Mouse (Mus musculus) megakaryocyte progenitor cell, adult 5-6 weeks (primary cell): Measurements from ENCODE around the gene Gstm4. TPM values are rescaled to one million over a fixed set of nuclear protein-coding genes. Genes with fewer than 3 reads are reported as not detected.

Experiments
- ATAC-seq: replicated peaks from 2 replicates; pipeline ENCODE4 v1.8.0; 2016; ENCODE audit warnings: mild to moderate bottlenecking, moderate TSS enrichment, inconsistent platforms; ENCODE audit not compliant: poor library complexity
- total RNA-seq, 2 experiments: library from RNA; stranded (forward) in 1 of 2; stranded (reverse) in 1 of 2; fragments of 157-497, 149-512 nt in 1 of 2; fragments of 200-1000 nt in 1 of 2; gene quantifications; 2 replicates each; pipeline versions ENCODE4 v1.2.3 to v1.2.4; 2015 to 2017

The Gstm4 gene
- total RNA-seq (2015), result 12.5 and 15.8 TPM in 2 replicates
- total RNA-seq (2017), result 15.1 and 22.1 TPM in 2 replicates

- ATAC-seq, result peak; percentile 96
These were observed at the start of gene Gstm4 for GRCm38 (mm10) chr3:108044394-108045140. Gene Gstm4 (minus strand): TSS chr3:108044894.

- ATAC-seq, result no peak
These were observed 49.5 kb upstream of the Gstm4 start for GRCm38 (mm10) chr3:108094146-108094545.

- peak; percentile 8 for ATAC-seq
These were observed 48.6 kb upstream of the Gstm4 start for GRCm38 (mm10) chr3:108093306-108093705.

- no peak for ATAC-seq
These were observed 47.9 kb upstream of the Gstm4 start, which contains the start of gene Gnat2 for GRCm38 (mm10) chr3:108092536-108093115. Gene Gnat2 (plus strand): TSS chr3:108092789.

- ATAC-seq, result no peak
These were observed 47.3 kb upstream of the Gstm4 start for GRCm38 (mm10) chr3:108092030-108092429.

GRCm38 (mm10) chr3:108090561-108090960 is 45.9 kb upstream of the Gstm4 start:
- ATAC-seq, result no peak

GRCm38 (mm10) chr3:108089916-108090315 is 45.2 kb upstream of the Gstm4 start:
- ATAC-seq, result no peak

- no peak for ATAC-seq
These were observed 44.2 kb upstream of the Gstm4 start for GRCm38 (mm10) chr3:108088842-108089380.

- ATAC-seq, result no peak
These were observed 42.6 kb upstream of the Gstm4 start for GRCm38 (mm10) chr3:108087329-108087728.

GRCm38 (mm10) chr3:108086470-108086979 is 41.8 kb upstream of the Gstm4 start, which contains the start of gene Ampd2:
Gene Ampd2 (minus strand): TSS chr3:108086651.
- peak; percentile 64 for ATAC-seq

GRCm38 (mm10) chr3:108085721-108086469 is 41.2 kb upstream of the Gstm4 start:
- peak; percentile 7 for ATAC-seq

- ATAC-seq, result peak; percentile 76
These were observed 40.6 kb upstream of the Gstm4 start for GRCm38 (mm10) chr3:108085281-108085720.

GRCm38 (mm10) chr3:108084767-108085270 is 40.1 kb upstream of the Gstm4 start:
- peak; percentile 18 for ATAC-seq

GRCm38 (mm10) chr3:108083904-108084407 is 39.3 kb upstream of the Gstm4 start:
- no peak for ATAC-seq

GRCm38 (mm10) chr3:108083161-108083560 is 38.5 kb upstream of the Gstm4 start:
- no peak for ATAC-seq

- ATAC-seq, result no peak
These were observed 37.7 kb upstream of the Gstm4 start for GRCm38 (mm10) chr3:108082251-108082875.

- ATAC-seq, result no peak
These were observed 37.0 kb upstream of the Gstm4 start for GRCm38 (mm10) chr3:108081681-108082080.

- no peak for ATAC-seq
These were observed 32.1 kb upstream of the Gstm4 start for GRCm38 (mm10) chr3:108076836-108077235.

GRCm38 (mm10) chr3:108072983-108073569 is 28.4 kb upstream of the Gstm4 start:
- ATAC-seq, result no peak
